Mouse (Mus musculus): Measurements from ENCODE around the gene Olfr789.

DNA sequence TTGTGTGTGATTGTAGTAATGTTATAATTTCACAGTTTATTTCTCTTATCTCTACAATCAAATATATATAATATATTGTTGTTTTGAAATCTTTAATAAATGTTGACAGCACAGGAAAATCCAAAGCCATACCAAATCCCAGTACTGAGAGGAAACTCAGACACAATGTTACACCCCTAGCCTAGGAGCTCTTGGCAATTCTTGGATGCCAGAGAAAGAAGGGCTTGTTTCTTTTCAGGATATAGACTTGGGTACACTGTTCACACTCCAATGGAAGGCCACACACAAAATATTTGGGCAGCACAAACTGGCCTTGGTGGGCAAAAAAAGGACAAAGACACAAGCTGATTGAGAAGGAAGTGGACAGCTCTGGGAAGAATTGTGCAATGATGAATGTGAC lies 10.8 kb upstream of the Olfr789 start:
- TF ChIP-seq CTCF (IDR thresholded peaks at IDR 0.05; ENCODE audit: borderline replicate concordance, control insufficient read depth, extremely low read depth, insufficient read depth, low read length, poor library complexity) (no peak), POLR2A (IDR thresholded peaks at IDR 0.05; ENCODE audit: control insufficient read depth, extremely low read depth, insufficient read depth, low read length, poor library complexity) (no peak)

Data from thymus, adult 2 months (tissue).